Mouse (Mus musculus): ENCODE results near the gene Gm20683.

- TF ChIP-seq POLR2A (IDR thresholded peaks at IDR 0.05; ENCODE audit: insufficient read depth, low read depth, low read length), result no peak
- TF ChIP-seq CTCF (IDR thresholded peaks at IDR 0.05; ENCODE audit: insufficient read depth, low read depth, low read length), result no peak
These were observed 17.0 kb downstream of the Gm20683 start for GRCm38 (mm10) chr17:25824362-25825142.
